Mouse (Mus musculus) c-Kit-negative CD71-positive TER-119-positive erythroid progenitor cells, embryonic 14.5 days (primary cell): Measurements from ENCODE around the gene Vwa2.
A peak's percentile ranks its signal among the peaks of the same experiment; 100 is the strongest.

Experiments
- DNase-seq: peaks from one replicate; pipeline ENCODE4 v3.0.0-alpha.2; 2013; ENCODE audit warnings: low read depth, low spot score

Gene Vwa2

GRCm38 (mm10) chr19:56908472-56909270 is 34.6 kb downstream of the Vwa2 start:
- no peak for DNase-seq

DNA sequence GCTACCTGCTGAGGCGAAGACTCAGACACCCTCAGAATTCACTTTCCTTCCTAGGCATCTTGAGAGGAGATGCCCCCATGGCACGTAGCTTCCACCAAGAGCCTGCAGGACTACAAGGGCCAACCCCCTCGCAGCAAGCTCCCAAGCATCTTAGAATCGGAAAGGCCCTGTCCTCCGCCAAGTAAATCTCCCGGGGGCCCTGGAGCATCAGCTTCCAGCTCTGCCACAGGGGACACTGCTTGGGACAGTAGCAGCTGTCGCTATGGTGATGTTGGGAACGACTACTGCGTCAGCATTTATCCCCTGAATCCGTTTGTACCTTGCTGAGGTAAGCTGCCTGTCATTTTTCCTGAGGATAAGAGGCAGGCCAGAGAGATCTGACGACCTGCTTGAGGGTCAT is 36.5 kb downstream of the Vwa2 start:
- no peak for DNase-seq

GRCm38 (mm10) chr19:56913761-56914160 is 39.7 kb downstream of the Vwa2 start:
- no peak for DNase-seq

DNA sequence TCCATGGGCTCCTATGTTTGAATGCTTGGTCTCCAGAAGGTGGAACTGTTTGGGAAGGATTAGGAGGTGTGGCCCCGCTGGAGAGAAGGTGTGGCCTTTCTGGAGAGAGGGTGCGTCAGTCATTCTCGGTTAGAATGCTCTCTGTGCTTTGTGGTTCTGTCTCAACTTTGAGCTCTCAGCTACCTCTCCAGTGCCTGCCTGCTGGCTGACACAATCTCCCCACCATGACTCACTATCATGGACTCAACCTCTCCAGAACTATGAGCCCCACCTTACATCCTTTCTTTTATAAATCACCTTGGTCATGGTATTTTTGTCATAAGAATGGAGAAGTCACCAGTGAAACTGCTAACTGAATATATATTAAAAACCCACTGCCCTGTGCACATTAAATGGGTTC is 40.6 kb downstream of the Vwa2 start:
- DNase-seq = no peak

GRCm38 (mm10) chr19:56915084-56915483 is 41.0 kb downstream of the Vwa2 start:
- no peak for DNase-seq

- peak; percentile 9 for DNase-seq
These were observed 45.6 kb downstream of the Vwa2 start for GRCm38 (mm10) chr19:56919628-56920027.

DNA sequence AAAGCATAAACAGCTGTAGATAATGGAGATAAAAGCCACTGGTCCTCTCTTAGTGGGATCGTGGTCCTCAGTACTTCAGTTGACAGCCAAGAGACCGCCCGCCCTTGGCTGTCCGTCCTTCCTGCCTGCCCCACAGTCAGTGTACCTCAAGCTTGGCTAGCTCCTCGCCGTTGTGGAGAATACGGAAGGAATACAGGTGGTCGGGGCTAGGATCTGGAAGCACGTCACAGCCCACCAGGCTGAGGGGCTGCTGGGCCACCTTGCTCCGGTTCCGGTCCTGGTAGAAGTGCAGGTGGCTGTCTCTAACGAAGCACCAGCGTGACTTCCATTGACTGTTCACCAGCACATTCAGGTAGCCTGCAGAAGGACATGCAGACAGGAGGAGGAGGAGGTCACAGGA is 46.2 kb downstream of the Vwa2 start:
- DNase-seq = no peak

GRCm38 (mm10) chr19:56921744-56922143 is 47.7 kb downstream of the Vwa2 start:
- no peak for DNase-seq

DNA sequence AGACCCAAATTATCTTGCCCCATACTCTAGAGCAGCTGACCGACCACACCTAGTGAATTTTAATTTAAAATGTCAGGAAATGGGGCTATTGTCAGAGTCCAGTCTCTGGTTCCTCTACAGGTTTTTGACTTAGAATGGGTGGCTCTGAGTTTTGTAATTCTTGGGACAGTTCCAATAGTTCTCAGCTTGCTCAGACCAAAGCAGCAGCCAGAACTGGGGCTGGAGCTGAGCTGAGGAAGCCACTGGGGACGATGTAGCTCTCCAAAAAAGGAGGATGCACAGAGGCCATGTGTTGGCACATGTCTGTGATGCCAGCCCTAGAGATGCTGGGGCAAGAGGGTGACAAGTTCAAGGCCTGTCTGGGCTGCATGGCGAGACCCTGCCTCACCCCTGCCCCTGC is 55.3 kb downstream of the Vwa2 start:
- no peak for DNase-seq

DNA sequence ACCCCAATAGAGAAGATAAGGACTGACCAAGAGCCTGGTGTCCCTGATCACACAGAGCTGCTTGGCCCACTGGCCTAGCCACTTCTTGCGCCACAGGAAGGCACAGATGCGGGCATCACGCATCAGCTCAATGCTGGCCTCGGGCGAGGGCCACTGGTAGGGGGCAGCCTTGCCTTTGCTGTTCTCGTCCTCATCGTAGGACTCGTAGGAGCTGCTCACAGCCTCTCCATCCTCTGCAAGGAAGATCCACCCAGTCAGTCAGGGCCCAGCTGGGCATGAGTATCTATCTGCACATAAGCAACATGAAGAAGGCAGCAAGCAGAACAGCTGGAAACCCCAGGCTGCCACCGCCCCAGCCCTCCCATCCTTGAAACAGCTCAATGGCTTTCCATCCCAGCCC is 56.0 kb downstream of the Vwa2 start:
- DNase-seq = no peak

GRCm38 (mm10) chr19:56933800-56934199 is 59.8 kb downstream of the Vwa2 start:
- DNase-seq = no peak

DNA sequence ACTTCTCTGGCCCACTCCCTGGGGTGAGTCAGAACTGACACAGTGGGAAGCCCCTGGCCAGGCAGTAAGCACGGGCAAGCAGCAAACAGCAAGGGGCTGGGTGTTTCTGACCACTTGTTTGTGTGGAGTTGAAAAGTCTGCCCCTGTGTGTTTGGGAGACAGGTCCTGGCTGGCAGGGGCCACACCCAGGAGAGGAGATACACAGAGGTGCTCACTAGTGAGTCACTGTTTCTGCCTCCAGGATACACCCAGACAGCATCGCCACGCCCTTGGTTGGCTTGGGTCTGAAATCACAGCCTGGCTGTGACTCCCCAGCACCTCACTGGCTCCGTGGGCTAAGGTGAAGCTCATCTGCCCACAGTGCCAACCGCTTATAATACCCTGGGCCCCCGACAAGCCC is 61.1 kb downstream of the Vwa2 start:
- no peak for DNase-seq

DNA sequence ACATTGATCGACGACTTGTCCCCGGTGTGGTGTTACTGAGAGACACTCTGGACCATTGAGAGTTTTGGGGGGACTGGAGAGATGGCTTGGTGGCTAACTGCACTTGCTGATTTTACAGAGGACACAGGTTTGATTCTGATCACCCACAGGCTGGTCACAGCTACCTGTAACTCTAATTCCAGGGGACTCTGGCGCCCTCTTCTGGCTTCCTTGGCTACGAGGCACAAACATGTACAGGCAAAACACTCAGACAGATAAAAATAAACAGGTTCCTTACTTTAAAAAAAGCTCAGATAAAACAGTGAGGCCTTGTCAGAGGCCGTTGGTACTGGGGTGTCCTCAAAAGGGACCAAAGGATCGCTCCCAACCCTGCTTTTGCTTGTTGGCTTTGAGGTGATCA is 61.7 kb downstream of the Vwa2 start:
- no peak for DNase-seq

GRCm38 (mm10) chr19:56936253-56936652 is 62.2 kb downstream of the Vwa2 start:
- no peak for DNase-seq

GRCm38 (mm10) chr19:56937911-56938310 is 63.9 kb downstream of the Vwa2 start:
- no peak for DNase-seq

- DNase-seq = no peak
These were observed 65.8 kb downstream of the Vwa2 start for GRCm38 (mm10) chr19:56939826-56940225.

DNA sequence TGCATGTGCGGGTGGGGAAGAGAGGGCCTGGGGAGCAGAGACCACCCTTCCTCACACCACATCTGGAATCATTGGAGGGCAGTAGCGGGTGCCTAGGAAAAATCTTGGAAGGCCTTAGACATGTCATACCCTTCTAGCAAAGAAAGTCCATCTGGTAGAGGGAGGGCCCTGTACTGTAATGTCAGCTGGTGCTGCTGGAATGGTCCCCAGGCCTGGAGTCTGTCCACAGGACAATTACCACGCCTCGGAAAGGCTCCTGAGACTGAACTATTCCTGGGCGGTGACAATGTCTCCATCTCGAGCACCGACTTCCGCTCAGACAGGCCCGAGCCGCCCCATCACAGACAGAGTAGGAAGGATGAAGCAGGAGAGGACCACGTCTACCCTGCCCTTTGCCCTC is 66.5 kb downstream of the Vwa2 start:
- DNase-seq = no peak

GRCm38 (mm10) chr19:56942216-56942615 is 68.2 kb downstream of the Vwa2 start:
- no peak for DNase-seq

- no peak for DNase-seq
These were observed 70.2 kb downstream of the Vwa2 start for GRCm38 (mm10) chr19:56944211-56944610.

DNA sequence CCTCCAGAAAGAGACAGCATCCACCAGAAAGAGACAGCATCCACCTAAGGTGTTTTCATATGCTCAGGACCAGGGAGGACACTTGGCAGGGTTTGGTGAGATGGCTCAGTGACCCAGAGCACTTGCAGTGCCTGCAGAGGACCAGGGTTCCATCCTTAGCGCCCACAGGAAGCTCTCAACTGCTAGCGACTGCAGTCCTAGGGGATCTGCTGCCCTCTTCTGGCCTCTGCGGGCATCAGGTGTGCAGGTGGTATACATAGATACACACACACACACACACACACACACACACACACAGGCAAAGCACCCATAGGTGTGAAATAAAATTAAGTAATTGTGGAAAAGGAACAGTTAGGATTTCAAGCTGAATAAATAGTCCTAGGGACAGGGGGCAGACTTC is 70.8 kb downstream of the Vwa2 start:
- DNase-seq = no peak

GRCm38 (mm10) chr19:56945621-56946020 is 71.6 kb downstream of the Vwa2 start:
- no peak for DNase-seq

DNA sequence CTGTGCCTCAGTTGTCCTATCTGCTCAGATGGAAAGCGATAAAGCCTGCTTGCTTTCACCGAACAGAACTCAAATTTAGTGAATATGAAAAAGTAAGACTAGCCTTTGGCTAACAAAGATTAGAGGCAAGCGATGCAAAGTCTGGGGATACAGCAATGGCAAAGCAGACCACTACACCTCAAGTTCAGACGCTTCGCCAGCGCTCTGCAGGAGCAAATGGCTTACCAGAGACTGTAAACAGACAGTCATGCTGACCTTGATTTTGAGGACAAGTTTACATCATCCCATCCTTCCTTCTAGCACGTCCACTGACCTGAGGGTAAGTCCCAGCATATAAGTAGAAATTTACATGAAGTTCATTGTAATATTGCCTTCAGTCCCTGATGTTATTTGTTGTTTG is 72.2 kb downstream of the Vwa2 start:
- no peak for DNase-seq

DNA sequence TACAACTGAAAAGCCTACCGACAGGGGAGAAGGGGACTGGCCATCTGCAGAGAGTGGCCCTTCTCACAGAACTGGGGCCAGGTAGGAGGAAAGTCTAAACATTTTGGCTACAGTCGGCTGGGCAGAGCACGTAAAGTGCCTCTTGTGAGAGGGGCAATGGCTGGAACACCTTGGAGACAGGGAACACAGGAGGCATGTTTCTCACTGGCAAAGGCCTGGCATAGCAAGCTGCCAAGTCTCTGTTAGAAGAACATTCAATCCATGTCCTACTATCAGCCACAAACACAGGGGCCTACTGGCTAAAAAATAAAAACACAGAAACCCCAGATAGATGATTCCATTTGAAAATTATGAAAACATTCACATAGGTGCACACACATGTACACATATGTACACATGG is 72.7 kb downstream of the Vwa2 start:
- DNase-seq = no peak
